Mouse (Mus musculus): ENCODE data around the gene Cdc27. TPM values are rescaled to one million over a fixed set of nuclear protein-coding genes. Genes with fewer than 3 reads are reported as not detected.

Gene Cdc27
- polyA plus RNA-seq, 1 experiment from 2014 or later: 41.8 TPM

- no peak for DNase-seq (ENCODE audit: low spot score)
- Histone ChIP-seq H3K4me1 (replicated peaks; ENCODE audit: control insufficient read depth, insufficient read depth, low read length) (0 out of 2 replicates have a peak, but pooled peaks cover 6% of the 10 kb centered on the region), H3K36me3 (ENCODE audit: control insufficient read depth, insufficient read depth, low read length) (no peaks in the 10 kb centered on the region), H3K9ac (ENCODE audit: low read length) (no peak overlapping the region), H3K4me3 (ENCODE audit: low read depth, low read length) (no peak overlapping the region), H3K27ac (ENCODE audit: low read depth) (no peak overlapping the region), H3K9me3 (ENCODE audit: control insufficient read depth, low read length) (0 out of 2 replicates have a peak, but pooled peaks cover 5% of the 10 kb centered on the region), H3K4me2 (ENCODE audit: low read length) (no peak overlapping the region), H3K27me3 (replicated peaks; ENCODE audit: control insufficient read depth, insufficient read depth, low read length) (no peaks in the 10 kb centered on the region)
- no peak for ATAC-seq (replicated peaks; ENCODE audit: low FRiP score, low TSS enrichment, low read depth)
- WGBS: 70% methylated on average over 5 of the region's 5 CpGs
Measured at GRCm38 (mm10) chr11:104585495-104585894, 35.1 kb upstream of the Cdc27 start.

GRCm38 (mm10) chr11:104582630-104583364 lies 32.4 kb upstream of the Cdc27 start:
- no peaks in the 10 kb centered on the region for H3K9me3 ChIP-seq (ENCODE audit: control insufficient read depth, low read length)
- no peak for DNase-seq (ENCODE audit: low spot score)
- no peaks in the 10 kb centered on the region for H3K27me3 ChIP-seq (replicated peaks; ENCODE audit: control insufficient read depth, insufficient read depth, low read length)
- no peak for ATAC-seq (replicated peaks; ENCODE audit: low FRiP score, low TSS enrichment, low read depth)
- no peak overlapping the region for H3K4me3 ChIP-seq (ENCODE audit: low read depth, low read length)
- no peak overlapping the region for H3K4me2 ChIP-seq (ENCODE audit: low read length)
- 67% methylated on average over 13 of the region's 13 CpGs for WGBS
- no peak overlapping the region for H3K27ac ChIP-seq (ENCODE audit: low read depth)
- H3K36me3 ChIP-seq (ENCODE audit: control insufficient read depth, insufficient read depth, low read length): no peaks in the 10 kb centered on the region
- no peak overlapping the region for H3K9ac ChIP-seq (ENCODE audit: low read length)
- peaks cover 6% of the 10 kb centered on the region; the same call in 1 of the 2 replicates for H3K4me1 ChIP-seq (replicated peaks; ENCODE audit: control insufficient read depth, insufficient read depth, low read length)

DNA sequence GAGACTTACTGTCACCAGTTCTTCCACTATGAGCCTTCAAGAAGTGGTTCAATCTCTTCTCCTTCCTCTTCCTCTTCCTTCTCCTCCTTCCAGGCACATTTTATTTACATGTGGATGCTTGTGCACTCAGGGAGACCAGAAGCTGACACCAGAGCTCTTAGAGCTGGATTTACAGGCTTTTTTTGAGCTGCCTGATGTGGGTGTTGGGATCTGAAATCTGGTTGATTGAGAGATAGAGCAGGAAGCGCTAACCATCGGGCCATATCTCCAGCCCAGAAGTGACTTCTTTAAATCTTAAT lies 31.8 kb upstream of the Cdc27 start:
- Histone ChIP-seq H3K36me3 (ENCODE audit: control insufficient read depth, insufficient read depth, low read length) (no peaks in the 10 kb centered on the region), H3K9ac (ENCODE audit: low read length) (no peak overlapping the region), H3K27me3 (replicated peaks; ENCODE audit: control insufficient read depth, insufficient read depth, low read length) (no peaks in the 10 kb centered on the region), H3K27ac (ENCODE audit: low read depth) (no peak overlapping the region), H3K4me3 (ENCODE audit: low read depth, low read length) (no peak overlapping the region), H3K4me1 (replicated peaks; ENCODE audit: control insufficient read depth, insufficient read depth, low read length) (peaks cover 6% of the 10 kb centered on the region; the same call in 1 of the 2 replicates), H3K9me3 (ENCODE audit: control insufficient read depth, low read length) (no peaks in the 10 kb centered on the region), H3K4me2 (ENCODE audit: low read length) (no peak overlapping the region)
- ATAC-seq (replicated peaks; ENCODE audit: low FRiP score, low TSS enrichment, low read depth) (no peak), DNase-seq (ENCODE audit: low spot score) (no peak)
- 79% methylated on average over 2 of the region's 2 CpGs for WGBS

DNA sequence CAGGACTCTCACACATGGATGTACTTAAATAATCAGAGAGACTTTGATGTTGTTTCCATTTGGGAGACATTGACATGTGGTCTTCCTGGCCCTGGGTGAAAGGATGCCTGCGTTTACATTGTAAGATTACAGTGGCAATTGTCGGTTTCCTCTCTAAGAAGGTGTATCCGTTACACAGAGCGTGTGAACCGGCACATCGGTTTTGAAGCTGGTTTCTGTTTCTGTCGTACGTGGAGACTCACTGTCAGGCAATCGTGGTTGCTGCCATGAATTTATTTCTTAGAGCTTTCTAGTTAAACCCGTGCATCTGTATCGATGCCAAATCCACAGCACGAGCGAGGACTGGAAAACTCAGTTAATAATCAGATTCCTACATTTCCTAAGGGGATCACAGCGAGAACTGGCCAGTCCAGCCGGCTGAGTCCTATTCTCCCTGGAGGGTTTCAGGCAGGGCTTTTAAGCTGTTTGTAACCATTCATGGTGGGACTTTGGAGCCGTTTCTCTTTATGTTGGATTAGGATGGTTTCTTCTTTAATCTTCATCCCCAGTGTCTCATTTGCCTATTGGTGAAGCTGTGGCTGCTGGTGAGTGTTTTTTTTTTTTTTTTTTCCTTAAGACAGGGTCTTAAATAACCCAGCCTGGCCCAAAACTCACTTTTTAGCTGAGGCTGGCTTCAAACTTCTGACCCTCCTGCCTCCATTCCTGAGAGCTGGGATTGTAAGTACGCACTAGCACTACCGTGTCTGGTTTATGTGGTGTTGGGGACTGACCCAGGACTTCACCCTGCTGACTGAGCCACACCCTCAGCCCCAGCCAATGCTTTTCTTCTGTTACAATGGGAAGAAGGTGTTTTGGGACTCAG lies 31.3 kb upstream of the Cdc27 start:
- Histone ChIP-seq H3K4me2 (ENCODE audit: low read length) (peak overlapping the region; percentile 36), H3K4me1 (replicated peaks; ENCODE audit: control insufficient read depth, insufficient read depth, low read length) (peaks cover 6% of the 10 kb centered on the region; the same call in 1 of the 2 replicates), H3K36me3 (ENCODE audit: control insufficient read depth, insufficient read depth, low read length) (no peaks in the 10 kb centered on the region), H3K9ac (ENCODE audit: low read length) (no peak overlapping the region), H3K27me3 (replicated peaks; ENCODE audit: control insufficient read depth, insufficient read depth, low read length) (no peaks in the 10 kb centered on the region), H3K4me3 (ENCODE audit: low read depth, low read length) (peak overlapping the region; percentile 3), H3K9me3 (ENCODE audit: control insufficient read depth, low read length) (no peaks in the 10 kb centered on the region), H3K27ac (ENCODE audit: low read depth) (no peak overlapping the region)
- no peak for DNase-seq (ENCODE audit: low spot score)
- 37% methylated on average over 18 of the region's 18 CpGs for WGBS
- no peak for ATAC-seq (replicated peaks; ENCODE audit: low FRiP score, low TSS enrichment, low read depth)

DNA sequence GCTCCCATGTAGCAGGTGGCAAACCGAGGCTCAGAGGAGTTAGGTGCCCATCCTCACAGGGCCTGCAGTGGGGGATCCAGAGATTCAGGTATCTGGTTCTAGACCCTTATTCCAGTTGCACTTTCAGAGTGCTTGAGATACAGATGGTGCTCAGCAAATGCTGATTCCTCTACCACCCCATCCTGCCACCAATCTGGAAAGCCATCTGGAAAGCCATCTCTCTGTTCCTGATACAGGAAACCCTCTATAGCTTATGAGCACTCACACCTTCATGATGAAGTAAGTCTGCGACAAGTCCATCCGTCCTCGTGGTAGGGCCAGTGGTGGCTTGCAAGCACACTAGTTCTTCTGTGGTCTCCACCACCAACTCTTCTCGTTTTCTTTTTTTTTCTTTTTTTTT lies 30.2 kb upstream of the Cdc27 start:
- Histone ChIP-seq H3K27me3 (replicated peaks; ENCODE audit: control insufficient read depth, insufficient read depth, low read length) (no peaks in the 10 kb centered on the region), H3K9ac (ENCODE audit: low read length) (no peak overlapping the region), H3K36me3 (ENCODE audit: control insufficient read depth, insufficient read depth, low read length) (no peaks in the 10 kb centered on the region), H3K27ac (ENCODE audit: low read depth) (no peak overlapping the region), H3K4me1 (replicated peaks; ENCODE audit: control insufficient read depth, insufficient read depth, low read length) (peaks cover 6% of the 10 kb centered on the region; the same call in 1 of the 2 replicates), H3K4me2 (ENCODE audit: low read length) (no peak overlapping the region), H3K9me3 (ENCODE audit: control insufficient read depth, low read length) (no peaks in the 10 kb centered on the region), H3K4me3 (ENCODE audit: low read depth, low read length) (no peak overlapping the region)
- DNase-seq (ENCODE audit: low spot score) (no peak), ATAC-seq (replicated peaks; ENCODE audit: low FRiP score, low TSS enrichment, low read depth) (no peak)
- 85% methylated on average over 5 of the region's 5 CpGs for WGBS

GRCm38 (mm10) chr11:104580091-104580490 lies 29.7 kb upstream of the Cdc27 start:
- 66% methylated on average over 6 of the region's 6 CpGs for WGBS
- ATAC-seq (replicated peaks; ENCODE audit: low FRiP score, low TSS enrichment, low read depth) (no peak), DNase-seq (ENCODE audit: low spot score) (no peak)
- Histone ChIP-seq H3K4me1 (replicated peaks; ENCODE audit: control insufficient read depth, insufficient read depth, low read length) (peaks cover 6% of the 10 kb centered on the region; the same call in 1 of the 2 replicates), H3K9ac (ENCODE audit: low read length) (no peak overlapping the region), H3K4me3 (ENCODE audit: low read depth, low read length) (no peak overlapping the region), H3K9me3 (ENCODE audit: control insufficient read depth, low read length) (no peaks in the 10 kb centered on the region), H3K36me3 (ENCODE audit: control insufficient read depth, insufficient read depth, low read length) (no peaks in the 10 kb centered on the region), H3K27me3 (replicated peaks; ENCODE audit: control insufficient read depth, insufficient read depth, low read length) (no peaks in the 10 kb centered on the region), H3K27ac (ENCODE audit: low read depth) (no peak overlapping the region), H3K4me2 (ENCODE audit: low read length) (no peak overlapping the region)

GRCm38 (mm10) chr11:104579575-104579974 lies 29.2 kb upstream of the Cdc27 start:
- no peak for ATAC-seq (replicated peaks; ENCODE audit: low FRiP score, low TSS enrichment, low read depth)
- H3K9ac ChIP-seq (ENCODE audit: low read length): no peak overlapping the region
- H3K4me2 ChIP-seq (ENCODE audit: low read length): no peak overlapping the region
- H3K27ac ChIP-seq (ENCODE audit: low read depth): no peak overlapping the region
- DNase-seq (ENCODE audit: low spot score): no peak
- WGBS: 93% methylated on average over 8 of the region's 8 CpGs
- H3K36me3 ChIP-seq (ENCODE audit: control insufficient read depth, insufficient read depth, low read length): no peaks in the 10 kb centered on the region
- H3K4me1 ChIP-seq (replicated peaks; ENCODE audit: control insufficient read depth, insufficient read depth, low read length): peaks cover 6% of the 10 kb centered on the region; the same call in 1 of the 2 replicates
- no peak overlapping the region for H3K4me3 ChIP-seq (ENCODE audit: low read depth, low read length)
- no peaks in the 10 kb centered on the region for H3K9me3 ChIP-seq (ENCODE audit: control insufficient read depth, low read length)
- H3K27me3 ChIP-seq (replicated peaks; ENCODE audit: control insufficient read depth, insufficient read depth, low read length): no peaks in the 10 kb centered on the region

GRCm38 (mm10) chr11:104579084-104579483 lies 28.7 kb upstream of the Cdc27 start:
- no peaks in the 10 kb centered on the region for H3K9me3 ChIP-seq (ENCODE audit: control insufficient read depth, low read length)
- H3K4me1 ChIP-seq (replicated peaks; ENCODE audit: control insufficient read depth, insufficient read depth, low read length): peaks cover 6% of the 10 kb centered on the region; the same call in 1 of the 2 replicates
- ATAC-seq (replicated peaks; ENCODE audit: low FRiP score, low TSS enrichment, low read depth): no peak
- no peak overlapping the region for H3K27ac ChIP-seq (ENCODE audit: low read depth)
- H3K4me3 ChIP-seq (ENCODE audit: low read depth, low read length): no peak overlapping the region
- DNase-seq (ENCODE audit: low spot score): no peak
- no peak overlapping the region for H3K9ac ChIP-seq (ENCODE audit: low read length)
- WGBS: 87% methylated on average over 9 of the region's 9 CpGs
- H3K36me3 ChIP-seq (ENCODE audit: control insufficient read depth, insufficient read depth, low read length): no peaks in the 10 kb centered on the region
- no peak overlapping the region for H3K4me2 ChIP-seq (ENCODE audit: low read length)
- H3K27me3 ChIP-seq (replicated peaks; ENCODE audit: control insufficient read depth, insufficient read depth, low read length): no peaks in the 10 kb centered on the region

Measured in intestine, embryonic 14.5 days (tissue).